Mouse (Mus musculus) heart, embryonic 16.5 days (tissue): ENCODE measurements at regions not wholly inside any gene's neighbourhood (a gene's known extent, or its start where the extent isn't known, plus 50 kb on each side); places are given as distances from the start of the nearest gene placed in this dataset.

ENCODE experiments used
- ATAC-seq: fragments of 200-750 bp; cut with Nextera tagmentation; replicated peaks from 2 replicates; pipeline ENCODE4 v1.8.0; 2017; ENCODE audit warnings: moderate number of reproducible peaks; ENCODE audit not compliant: insufficient read depth, low FRiP score; ENCODE audit errors: extremely low read depth
- H3K27ac ChIP-seq: fragments of 300-500 bp; sonication (generic); 2 replicates; pipeline ENCODE4 v1.5.1; 2014; ENCODE audit warnings: mild to moderate bottlenecking, low read length, control low read depth, moderate library complexity
- H3K27me3 ChIP-seq: fragments of 300-500 bp; sonication (generic); 2 replicates; pipeline ENCODE4 v1.6.1; 2014; ENCODE audit warnings: low read length, mixed read lengths; ENCODE audit not compliant: control insufficient read depth, insufficient read depth
- H3K36me3 ChIP-seq: fragments of 300-500 bp; sonication (generic); 2 replicates; pipeline ENCODE4 v1.6.1; 2014; ENCODE audit not compliant: control insufficient read depth, insufficient read depth
- H3K4me1 ChIP-seq: fragments of 300-500 bp; sonication (generic); 2 replicates; pipeline ENCODE4 v1.6.1; 2014; ENCODE audit warnings: low read length, mixed read lengths; ENCODE audit not compliant: control insufficient read depth, insufficient read depth
- H3K4me2 ChIP-seq: fragments of 300-500 bp; sonication (generic); 2 replicates; pipeline ENCODE4 v1.6.1; 2014; ENCODE audit warnings: low read depth, mild to moderate bottlenecking, control low read depth, low read length
- H3K4me3 ChIP-seq: fragments of 300-500 bp; sonication (generic); 2 replicates; pipeline ENCODE4 v1.5.1; 2014; ENCODE audit warnings: mild to moderate bottlenecking, control low read depth, low read length
- H3K9ac ChIP-seq: fragments of 300-500 bp; sonication (generic); 2 replicates; pipeline ENCODE4 v1.6.1; 2014; ENCODE audit warnings: low read length, control low read depth
- H3K9me3 ChIP-seq: fragments of 300-500 bp; sonication (generic); replicated peaks from 2 replicates; pipeline ENCODE4 v1.6.1; 2016; ENCODE audit warnings: low read length; ENCODE audit not compliant: control insufficient read depth
- WGBS: fragments of 180-500 bp; shearing (Covaris S2); extraction: QIAGEN DNeasy Blood & Tissue Kit; methylation state at CpG from one replicate; pipeline ENCODE4 v1.1.7; 2014; 5-methylcytosine and 5-hydroxymethylcytosine counted together

DNA sequence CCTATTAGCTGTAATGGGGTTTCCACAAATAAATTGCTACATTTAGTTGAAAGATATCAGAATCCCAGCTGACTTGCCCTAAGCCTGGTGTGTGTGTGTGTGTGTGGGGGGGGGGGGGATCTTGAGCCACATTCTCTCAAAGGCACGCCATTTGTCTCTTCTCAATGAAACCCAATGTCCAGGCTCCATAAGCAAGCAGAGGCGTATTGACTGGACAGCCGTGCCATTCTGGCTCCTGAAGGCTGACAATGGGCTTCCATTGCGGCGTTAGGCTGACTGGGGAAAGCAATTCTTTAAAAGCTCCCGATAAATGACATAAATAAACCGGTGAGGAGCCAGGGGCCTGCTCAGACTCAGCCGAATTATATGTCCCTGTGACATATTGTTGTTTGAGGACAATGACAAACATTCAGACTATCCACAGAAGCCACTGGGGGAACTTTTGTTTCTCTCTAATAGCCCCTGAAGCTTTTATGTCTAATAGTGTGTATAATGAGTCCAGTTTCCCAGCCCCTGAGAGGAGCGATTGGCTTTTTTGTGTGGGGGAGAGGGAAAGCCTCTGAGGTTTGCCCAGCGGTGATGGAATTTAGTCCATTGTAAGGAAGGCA is 240.6 kb upstream of the Mphosph6 start:
- H3K27ac ChIP-seq = no peak overlapping the region
- H3K27me3 ChIP-seq = no peaks in the 10 kb centered on the region
- no peak overlapping the region for H3K9ac ChIP-seq
- no peak for ATAC-seq
- H3K9me3 ChIP-seq = no peaks in the 10 kb centered on the region
- no peaks in the 10 kb centered on the region for H3K4me1 ChIP-seq
- H3K4me3 ChIP-seq = no peak overlapping the region
- no peak overlapping the region for H3K4me2 ChIP-seq
- WGBS = 84% methylated on average over 10 of the region's 10 CpGs
- H3K36me3 ChIP-seq = no peaks in the 10 kb centered on the region

DNA sequence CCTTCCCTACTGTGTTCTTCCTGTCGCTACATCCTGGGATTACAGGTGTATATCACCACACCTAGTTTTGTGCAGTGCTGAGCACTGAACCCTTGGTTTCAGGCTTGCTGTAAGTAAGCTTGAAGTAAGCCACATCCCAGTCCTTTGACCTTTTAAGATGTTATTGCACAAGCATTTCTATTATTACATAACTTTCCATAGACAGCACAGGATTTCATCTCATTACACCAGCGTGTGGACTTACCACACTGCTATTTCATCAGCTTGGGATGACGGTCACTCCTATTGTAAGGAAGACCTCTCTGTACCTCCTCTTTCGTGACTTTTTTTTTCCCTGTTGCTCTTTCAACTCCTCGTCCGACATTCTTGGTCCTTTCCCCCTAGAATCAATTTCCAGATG is 239.5 kb upstream of the Mphosph6 start:
- 81% methylated on average over 6 of the region's 6 CpGs for WGBS
- Histone ChIP-seq H3K9me3 (no peaks in the 10 kb centered on the region), H3K4me3 (no peak overlapping the region), H3K4me1 (no peaks in the 10 kb centered on the region), H3K36me3 (no peaks in the 10 kb centered on the region), H3K4me2 (no peak overlapping the region), H3K27ac (no peak overlapping the region), H3K27me3 (no peaks in the 10 kb centered on the region), H3K9ac (no peak overlapping the region)
- ATAC-seq = no peak

DNA sequence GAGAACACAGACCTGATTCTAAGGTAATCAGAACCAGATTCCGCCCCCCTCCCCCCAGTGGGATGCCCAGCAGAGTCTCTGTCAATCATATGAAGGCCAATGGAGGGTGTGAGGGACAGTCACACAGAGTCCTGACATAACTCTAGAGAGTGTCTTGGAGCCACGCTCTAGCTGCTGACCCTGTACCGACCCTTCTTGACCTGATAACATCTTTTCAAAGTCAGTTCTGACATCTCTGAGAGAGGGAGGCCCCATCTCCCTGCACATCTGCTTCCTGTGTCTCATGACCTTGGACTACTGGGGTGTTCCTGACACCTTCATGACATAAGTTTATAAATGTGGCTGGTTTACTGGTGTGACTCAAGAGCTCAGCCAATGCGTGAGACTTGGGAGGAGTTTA is 236.1 kb upstream of the Mphosph6 start:
- no peaks in the 10 kb centered on the region for H3K4me1 ChIP-seq
- 46% methylated on average over 4 of the region's 4 CpGs for WGBS
- no peaks in the 10 kb centered on the region; the same call in 1 of the 2 replicates for H3K27me3 ChIP-seq
- H3K9me3 ChIP-seq = no peaks in the 10 kb centered on the region
- H3K4me3 ChIP-seq = no peak overlapping the region
- no peak overlapping the region for H3K9ac ChIP-seq
- no peak overlapping the region for H3K4me2 ChIP-seq
- ATAC-seq = no peak
- no peak overlapping the region for H3K27ac ChIP-seq
- no peaks in the 10 kb centered on the region for H3K36me3 ChIP-seq

DNA sequence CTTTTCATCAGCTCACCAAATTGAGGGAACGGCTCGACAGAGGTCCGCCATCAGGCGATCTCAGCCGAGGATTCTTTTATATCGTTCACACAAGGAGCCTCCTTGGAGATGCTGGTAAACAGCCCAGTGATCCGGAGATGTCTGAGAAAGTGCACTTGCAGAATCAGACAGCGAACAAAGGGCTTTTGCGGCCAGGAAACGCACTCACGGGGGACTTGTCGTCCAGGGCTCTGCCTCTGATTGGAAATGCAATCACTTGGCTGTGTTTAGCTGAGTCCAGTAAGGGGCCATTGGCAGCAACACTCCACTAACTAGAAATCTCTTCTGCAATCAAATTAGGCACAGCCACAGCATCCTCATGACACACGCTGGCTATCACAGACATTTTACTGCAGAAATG is 232.3 kb upstream of the Mphosph6 start:
- no peaks in the 10 kb centered on the region for H3K36me3 ChIP-seq
- no peak overlapping the region for H3K27ac ChIP-seq
- H3K4me1 ChIP-seq = no peaks in the 10 kb centered on the region
- H3K9me3 ChIP-seq = no peaks in the 10 kb centered on the region
- H3K4me2 ChIP-seq = no peak overlapping the region
- H3K9ac ChIP-seq = no peak overlapping the region
- ATAC-seq = no peak
- no peaks in the 10 kb centered on the region; the same call in 1 of the 2 replicates for H3K27me3 ChIP-seq
- 67% methylated on average over 13 of the region's 13 CpGs for WGBS
- H3K4me3 ChIP-seq = no peak overlapping the region

DNA sequence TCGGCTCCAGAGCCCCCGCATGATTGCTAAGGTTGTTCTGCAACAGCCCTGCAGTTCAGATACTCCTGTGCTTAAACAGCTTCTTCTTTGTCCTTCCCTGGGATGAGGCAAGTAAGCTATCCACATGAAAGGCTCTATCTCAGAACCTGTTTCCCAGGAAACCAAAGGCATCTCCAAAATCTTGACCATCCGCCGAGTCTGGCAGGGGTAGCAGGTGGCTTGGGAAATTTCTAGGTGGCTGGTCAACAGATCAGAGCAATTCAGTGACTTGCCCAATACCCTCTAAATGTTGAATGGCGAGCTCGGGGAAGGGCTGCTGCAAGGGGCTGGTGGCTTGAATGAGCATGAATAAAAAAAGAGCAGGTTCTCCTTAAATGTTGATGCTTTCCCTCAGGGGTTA is 229.7 kb upstream of the Mphosph6 start:
- H3K36me3 ChIP-seq = no peaks in the 10 kb centered on the region
- no peak overlapping the region for H3K9ac ChIP-seq
- no peak for ATAC-seq
- H3K9me3 ChIP-seq = no peaks in the 10 kb centered on the region
- H3K4me1 ChIP-seq = no peaks in the 10 kb centered on the region
- H3K27ac ChIP-seq = no peak overlapping the region
- H3K4me3 ChIP-seq = no peak overlapping the region
- no peak overlapping the region for H3K4me2 ChIP-seq
- WGBS = 65% methylated on average over 6 of the region's 6 CpGs
- no peaks in the 10 kb centered on the region; the same call in 1 of the 2 replicates for H3K27me3 ChIP-seq

DNA sequence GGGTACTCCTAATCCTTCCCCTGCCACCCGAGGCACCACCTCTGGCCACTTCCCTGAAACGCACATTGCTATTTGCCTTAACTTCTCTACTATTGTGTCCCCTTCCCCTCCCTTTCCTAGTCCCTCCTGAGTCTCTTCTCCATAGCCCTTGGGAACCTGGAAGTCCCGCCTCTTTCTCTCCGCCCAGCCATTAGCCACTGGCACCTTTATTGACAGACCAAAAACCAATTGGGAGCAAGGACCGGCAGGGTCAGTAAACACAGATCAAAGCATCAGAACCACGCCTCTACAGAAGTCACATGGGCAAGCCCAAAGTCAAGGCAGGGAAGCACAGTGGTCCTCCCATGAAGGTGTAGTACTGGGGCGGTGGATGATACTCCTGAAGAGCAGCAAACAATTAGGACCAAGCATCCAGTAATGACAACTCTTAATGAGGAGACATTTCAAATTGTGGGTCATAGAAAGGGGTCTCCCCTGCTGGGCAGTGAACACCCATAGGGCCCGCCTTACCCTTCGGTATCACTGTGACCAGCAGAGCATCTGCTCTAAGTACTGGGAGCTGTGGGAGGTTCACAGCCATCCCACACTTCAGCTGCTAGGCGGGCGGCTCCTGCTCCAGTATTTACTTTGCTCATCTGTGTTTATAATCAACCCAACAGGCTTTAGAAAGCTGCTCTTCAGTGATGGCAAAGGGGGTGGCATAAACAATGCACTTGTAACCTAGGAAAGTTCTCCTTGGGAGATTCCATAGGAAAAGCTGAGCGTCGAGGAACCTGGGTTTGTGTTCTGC is 226.5 kb upstream of the Mphosph6 start:
- no peak overlapping the region for H3K4me3 ChIP-seq
- ATAC-seq = no peak
- H3K27ac ChIP-seq = no peak overlapping the region
- H3K9me3 ChIP-seq = no peaks in the 10 kb centered on the region
- H3K4me1 ChIP-seq = no peaks in the 10 kb centered on the region
- H3K4me2 ChIP-seq = no peak overlapping the region
- no peaks in the 10 kb centered on the region for H3K27me3 ChIP-seq
- no peak overlapping the region for H3K9ac ChIP-seq
- H3K36me3 ChIP-seq = no peaks in the 10 kb centered on the region
- 86% methylated on average over 13 of the region's 13 CpGs for WGBS

DNA sequence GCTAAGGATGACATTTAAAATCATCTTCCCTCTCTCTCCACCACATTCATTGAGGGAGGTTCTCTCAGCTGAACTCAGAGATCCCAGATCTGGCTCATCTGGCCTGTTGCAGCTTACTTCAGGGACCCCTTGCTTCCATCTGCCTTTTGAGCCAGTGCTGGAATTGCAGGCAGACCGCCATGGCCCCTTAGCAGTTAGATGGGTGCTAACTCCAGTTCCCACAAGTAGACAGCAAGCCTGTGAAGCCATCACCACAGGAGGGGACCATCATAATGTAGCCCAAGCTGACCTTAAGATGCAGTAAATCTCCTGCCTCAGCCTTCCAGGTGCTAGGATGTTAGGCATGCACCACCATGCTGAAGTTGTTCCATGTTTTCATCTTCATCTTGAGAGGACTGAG is 221.7 kb upstream of the Mphosph6 start:
- Histone ChIP-seq H3K9ac (no peak overlapping the region), H3K27ac (no peak overlapping the region), H3K4me1 (no peaks in the 10 kb centered on the region), H3K4me3 (no peak overlapping the region), H3K9me3 (no peaks in the 10 kb centered on the region), H3K27me3 (no peaks in the 10 kb centered on the region), H3K4me2 (no peak overlapping the region), H3K36me3 (no peaks in the 10 kb centered on the region)
- 100% methylated on average over 1 of the region's 1 CpGs for WGBS
- ATAC-seq = no peak

DNA sequence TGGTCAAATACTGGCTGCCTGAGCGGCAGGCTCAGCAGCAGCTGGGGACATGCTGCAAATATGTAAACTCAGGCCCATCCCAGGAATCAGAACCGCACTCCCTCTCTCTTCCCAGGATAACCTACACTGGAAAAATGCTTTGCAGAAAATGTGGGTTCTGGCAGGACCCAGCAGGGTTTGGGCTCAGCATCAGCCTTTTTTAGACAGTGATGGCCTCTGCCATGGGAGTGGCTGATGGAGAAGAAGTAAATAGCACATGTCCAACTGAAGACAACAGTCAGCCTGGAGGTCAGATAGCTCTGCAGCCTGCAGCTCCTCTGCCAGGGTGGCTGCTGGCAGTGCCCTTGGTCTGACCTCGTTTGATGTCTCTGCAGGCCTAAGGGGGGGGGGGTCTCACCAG is 220.2 kb upstream of the Mphosph6 start:
- H3K4me2 ChIP-seq = no peak overlapping the region
- H3K27ac ChIP-seq = no peak overlapping the region
- no peaks in the 10 kb centered on the region for H3K9me3 ChIP-seq
- no peak overlapping the region for H3K9ac ChIP-seq
- ATAC-seq = no peak
- H3K27me3 ChIP-seq = no peaks in the 10 kb centered on the region
- no peak overlapping the region for H3K4me3 ChIP-seq
- WGBS = 52% methylated on average over 3 of the region's 3 CpGs
- H3K36me3 ChIP-seq = no peaks in the 10 kb centered on the region
- H3K4me1 ChIP-seq = no peaks in the 10 kb centered on the region

DNA sequence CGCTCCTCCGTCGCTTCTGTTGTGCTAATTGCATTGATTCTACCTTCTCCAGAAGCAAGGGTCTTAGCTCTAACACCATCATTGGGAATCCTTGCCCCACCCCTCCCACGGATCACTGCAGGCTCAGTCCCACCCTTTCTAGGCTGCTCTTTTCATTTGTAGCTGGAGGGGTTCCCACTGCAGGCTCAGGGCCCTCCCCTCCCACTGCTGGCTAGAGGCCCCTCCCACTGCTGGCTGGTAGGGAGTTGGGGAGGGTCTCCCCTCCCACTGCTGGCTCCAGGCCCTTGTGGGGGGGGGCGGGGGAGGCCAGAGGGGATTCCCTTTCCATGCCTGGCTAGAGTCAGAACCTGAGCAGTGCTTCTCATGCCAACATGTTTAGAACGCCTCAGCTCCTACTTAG is 215.5 kb upstream of the Mphosph6 start:
- Histone ChIP-seq H3K4me1 (no peaks in the 10 kb centered on the region), H3K4me3 (no peak overlapping the region), H3K9me3 (no peaks in the 10 kb centered on the region), H3K27me3 (no peaks in the 10 kb centered on the region), H3K4me2 (no peak overlapping the region), H3K27ac (no peak overlapping the region), H3K9ac (no peak overlapping the region), H3K36me3 (no peaks in the 10 kb centered on the region)
- WGBS = 20% methylated on average over 6 of the region's 6 CpGs
- ATAC-seq = no peak; the same call in 1 of the 2 replicates
